Mouse (Mus musculus): ENCODE data around the gene Plp1. TPM values are rescaled to one million over a fixed set of nuclear protein-coding genes. Genes with fewer than 3 reads are reported as not detected.

Gene Plp1
- 0.45 and 0.97 TPM in 2 replicates for total RNA-seq (2014; fragmentation: Nextera tagmentation)
- total RNA-seq (2017): 0.41 and 0.60 TPM in 2 replicates
- 0.05 and 0.09 TPM in 2 replicates for polyA plus RNA-seq (2012)

- H3K36me3 ChIP-seq (replicated peaks): no peaks in the 10 kb centered on the region
- TF ChIP-seq GATA1 (IDR thresholded peaks at IDR 0.05; ENCODE audit: borderline replicate concordance, low read length) (no peak), TAL1 (conservative IDR thresholded peaks at IDR 0.05; ENCODE audit: low read depth, low read length) (no peak), GATA2 (IDR thresholded peaks at IDR 0.05; ENCODE audit: borderline replicate concordance, low read depth, low read length) (no peak), POLR2AphosphoS5 (IDR thresholded peaks at IDR 0.05; ENCODE audit: insufficient replicate concordance, low read depth, low read length) (no peak), CTCF (IDR thresholded peaks at IDR 0.05; ENCODE audit: low read depth, low read length) (no peak)
These were observed at the start of gene Plp1 for GRCm38 (mm10) chrX:136822371-136822770. Plp1 (plus strand) TSS chrX:136822671.

GRCm38 (mm10) chrX:136773035-136773434 is 49.4 kb upstream of the Plp1 start:
- Histone ChIP-seq H3K4me3 (ENCODE audit: low read depth, low read length) (no peak overlapping the region), H3K27me3 (ENCODE audit: insufficient read depth, low read length) (no peaks in the 10 kb centered on the region), H3K36me3 (replicated peaks) (peaks cover 12% of the 10 kb centered on the region), H3K4me1 (ENCODE audit: insufficient read depth, low read depth, low read length) (no peaks in the 10 kb centered on the region), H3K9me3 (replicated peaks) (no peaks in the 10 kb centered on the region)
- DNase-seq (ENCODE audit: low spot score): no peak
- no peak for TF ChIP-seq TAL1 (conservative IDR thresholded peaks at IDR 0.05; ENCODE audit: low read depth, low read length)
- no peak for TF ChIP-seq GATA1 (IDR thresholded peaks at IDR 0.05; ENCODE audit: borderline replicate concordance, low read length)
- TF ChIP-seq CTCF (IDR thresholded peaks at IDR 0.05; ENCODE audit: low read depth, low read length): no peak
- no peak for ATAC-seq (ENCODE audit: extremely low read depth, insufficient number of reproducible peaks, low FRiP score, poor library complexity, severe bottlenecking)

More at GRCm38 (mm10) chrX:136822371-136822770, at the start of gene Plp1:
- DNase-seq (ENCODE audit: low spot score) (no peak), ATAC-seq (ENCODE audit: extremely low read depth, insufficient number of reproducible peaks, low FRiP score, poor library complexity, severe bottlenecking) (no peak)
- no peaks in the 10 kb centered on the region for H3K4me1 ChIP-seq (ENCODE audit: insufficient read depth, low read depth, low read length)
- H3K9me3 ChIP-seq (replicated peaks): no peaks in the 10 kb centered on the region
- H3K4me3 ChIP-seq (ENCODE audit: low read depth, low read length): no peak within 1 kb of the TSS
- no peaks in the 10 kb centered on the region for H3K27me3 ChIP-seq (ENCODE audit: insufficient read depth, low read length)

GRCm38 (mm10) chrX:136778046-136778445 is 44.4 kb upstream of the Plp1 start:
- TF ChIP-seq TAL1 (conservative IDR thresholded peaks at IDR 0.05; ENCODE audit: low read depth, low read length) (no peak), CTCF (IDR thresholded peaks at IDR 0.05; ENCODE audit: low read depth, low read length) (no peak), GATA2 (IDR thresholded peaks at IDR 0.05; ENCODE audit: borderline replicate concordance, low read depth, low read length) (no peak), GATA1 (IDR thresholded peaks at IDR 0.05; ENCODE audit: borderline replicate concordance, low read length) (no peak), POLR2AphosphoS5 (IDR thresholded peaks at IDR 0.05; ENCODE audit: insufficient replicate concordance, low read depth, low read length) (no peak)
- H3K36me3 ChIP-seq (replicated peaks): peaks cover 16% of the 10 kb centered on the region
- H3K4me3 ChIP-seq (ENCODE audit: low read depth, low read length): no peak overlapping the region
- H3K9me3 ChIP-seq (replicated peaks): no peaks in the 10 kb centered on the region
- DNase-seq (ENCODE audit: low spot score) (no peak), ATAC-seq (ENCODE audit: extremely low read depth, insufficient number of reproducible peaks, low FRiP score, poor library complexity, severe bottlenecking) (no peak)
- no peaks in the 10 kb centered on the region for H3K27me3 ChIP-seq (ENCODE audit: insufficient read depth, low read length)
- H3K4me1 ChIP-seq (ENCODE audit: insufficient read depth, low read depth, low read length): no peaks in the 10 kb centered on the region

- Histone ChIP-seq H3K27me3 (ENCODE audit: insufficient read depth, low read length) (no peaks in the 10 kb centered on the region), H3K4me3 (ENCODE audit: low read depth, low read length) (no peak overlapping the region), H3K36me3 (replicated peaks) (peaks cover 15% of the 10 kb centered on the region), H3K4me1 (ENCODE audit: insufficient read depth, low read depth, low read length) (no peaks in the 10 kb centered on the region), H3K9me3 (replicated peaks) (no peaks in the 10 kb centered on the region)
- DNase-seq (ENCODE audit: low spot score) (no peak), ATAC-seq (ENCODE audit: extremely low read depth, insufficient number of reproducible peaks, low FRiP score, poor library complexity, severe bottlenecking) (no peak)
- TF ChIP-seq CTCF (IDR thresholded peaks at IDR 0.05; ENCODE audit: low read depth, low read length) (no peak), POLR2AphosphoS5 (IDR thresholded peaks at IDR 0.05; ENCODE audit: insufficient replicate concordance, low read depth, low read length) (no peak), GATA1 (IDR thresholded peaks at IDR 0.05; ENCODE audit: borderline replicate concordance, low read length) (no peak), TAL1 (conservative IDR thresholded peaks at IDR 0.05; ENCODE audit: low read depth, low read length) (no peak), GATA2 (IDR thresholded peaks at IDR 0.05; ENCODE audit: borderline replicate concordance, low read depth, low read length) (no peak)
These were observed 43.2 kb upstream of the Plp1 start for GRCm38 (mm10) chrX:136779262-136779661.

- no peaks in the 10 kb centered on the region for H3K27me3 ChIP-seq (ENCODE audit: insufficient read depth, low read length)
- H3K36me3 ChIP-seq (replicated peaks): peaks cover 12% of the 10 kb centered on the region
- H3K4me3 ChIP-seq (ENCODE audit: low read depth, low read length): no peak within 1 kb of the TSS
- no peak for ATAC-seq (ENCODE audit: extremely low read depth, insufficient number of reproducible peaks, low FRiP score, poor library complexity, severe bottlenecking)
- no peaks in the 10 kb centered on the region for H3K9me3 ChIP-seq (replicated peaks)
- H3K4me1 ChIP-seq (ENCODE audit: insufficient read depth, low read depth, low read length): no peaks in the 10 kb centered on the region
- DNase-seq (ENCODE audit: low spot score): no peak
- TF ChIP-seq POLR2AphosphoS5 (IDR thresholded peaks at IDR 0.05; ENCODE audit: insufficient replicate concordance, low read depth, low read length) (no peak), CTCF (IDR thresholded peaks at IDR 0.05; ENCODE audit: low read depth, low read length) (no peak), GATA2 (IDR thresholded peaks at IDR 0.05; ENCODE audit: borderline replicate concordance, low read depth, low read length) (no peak), TAL1 (conservative IDR thresholded peaks at IDR 0.05; ENCODE audit: low read depth, low read length) (no peak), GATA1 (IDR thresholded peaks at IDR 0.05; ENCODE audit: borderline replicate concordance, low read length) (no peak)
These were observed 42.4 kb upstream of the Plp1 start, which contains the start of gene Glra4 for GRCm38 (mm10) chrX:136780041-136780440. Glra4 (minus strand) TSS chrX:136780141.

GRCm38 (mm10) chrX:136789446-136789845 is 33.0 kb upstream of the Plp1 start:
- TF ChIP-seq GATA2 (IDR thresholded peaks at IDR 0.05; ENCODE audit: borderline replicate concordance, low read depth, low read length) (no peak), GATA1 (IDR thresholded peaks at IDR 0.05; ENCODE audit: borderline replicate concordance, low read length) (no peak), TAL1 (conservative IDR thresholded peaks at IDR 0.05; ENCODE audit: low read depth, low read length) (no peak), POLR2AphosphoS5 (IDR thresholded peaks at IDR 0.05; ENCODE audit: insufficient replicate concordance, low read depth, low read length) (no peak), CTCF (IDR thresholded peaks at IDR 0.05; ENCODE audit: low read depth, low read length) (no peak)
- DNase-seq (ENCODE audit: low spot score) (no peak), ATAC-seq (ENCODE audit: extremely low read depth, insufficient number of reproducible peaks, low FRiP score, poor library complexity, severe bottlenecking) (no peak)
- H3K27me3 ChIP-seq (ENCODE audit: insufficient read depth, low read length): no peaks in the 10 kb centered on the region
- H3K9me3 ChIP-seq (replicated peaks): no peaks in the 10 kb centered on the region
- H3K4me1 ChIP-seq (ENCODE audit: insufficient read depth, low read depth, low read length): no peaks in the 10 kb centered on the region
- no peak overlapping the region for H3K4me3 ChIP-seq (ENCODE audit: low read depth, low read length)
- peaks cover 23% of the 10 kb centered on the region for H3K36me3 ChIP-seq (replicated peaks)
